Mouse (Mus musculus) lung, postnatal 0 days (tissue): ENCODE measurements at regions not wholly inside any gene's neighbourhood (a gene's known extent, or its start where the extent isn't known, plus 50 kb on each side); places are given as distances from the start of the nearest gene placed in this dataset.
"Not testable (repeated sequence)": the region's sequence is repeated elsewhere in the genome, so short reads cannot be mapped to it uniquely, and the experiment has no call there.

ENCODE experiments used
- ATAC-seq: fragments of 200-750 bp; cut with Nextera tagmentation; 2 replicates; pipeline ENCODE4 v1.8.0; 2017; ENCODE audit warnings: moderate library complexity
- DNase-seq: peaks from one replicate; pipeline ENCODE4 v3.0.0-alpha.2; 2016; ENCODE audit warnings: low spot score
- H3K27ac ChIP-seq: fragments of 300-500 bp; sonication (generic); 2 replicates; pipeline ENCODE4 v1.5.1; 2014; ENCODE audit warnings: antibody characterized with exemption, mild to moderate bottlenecking, low read length, mixed read lengths
- H3K27me3 ChIP-seq: fragments of 300-500 bp; sonication (generic); replicated peaks from 2 replicates; pipeline ENCODE4 v1.6.1; 2014; ENCODE audit warnings: low read length, mixed read lengths; ENCODE audit not compliant: insufficient read depth
- H3K36me3 ChIP-seq: fragments of 300-500 bp; sonication (generic); 2 replicates; pipeline ENCODE4 v1.6.1; 2014; ENCODE audit warnings: low read length, mixed read lengths; ENCODE audit not compliant: insufficient read depth
- H3K4me1 ChIP-seq: fragments of 300-500 bp; sonication (generic); 2 replicates; pipeline ENCODE4 v1.6.1; 2014; ENCODE audit warnings: antibody characterized with exemption, low read depth, low read length, mixed read lengths; ENCODE audit not compliant: insufficient read depth
- H3K4me2 ChIP-seq: fragments of 300-500 bp; sonication (generic); replicated peaks from 2 replicates; pipeline ENCODE4 v1.6.1; 2014; ENCODE audit warnings: low read depth, mild to moderate bottlenecking, low read length, moderate library complexity, mixed read lengths
- H3K4me3 ChIP-seq: fragments of 300-500 bp; sonication (generic); 2 replicates; pipeline ENCODE4 v1.5.1; 2014; ENCODE audit warnings: low read depth, low read length
- H3K9ac ChIP-seq: fragments of 300-500 bp; sonication (generic); replicated peaks from 2 replicates; pipeline ENCODE4 v1.6.1; 2014; ENCODE audit warnings: low read depth, mild to moderate bottlenecking
- H3K9me3 ChIP-seq: fragments of 300-500 bp; sonication (generic); 2 replicates; pipeline ENCODE4 v1.6.1; 2016; ENCODE audit warnings: low read length, mixed read lengths
- CTCF ChIP-seq: IDR thresholded peaks from 2 replicates; pipeline ENCODE4 v1.5.1; 2016; ENCODE audit warnings: antibody characterized with exemption, mild to moderate bottlenecking
- EP300 ChIP-seq: IDR thresholded peaks from 2 replicates; pipeline ENCODE4 v1.6.1; 2016; ENCODE audit warnings: antibody characterized with exemption, mild to moderate bottlenecking, control low read depth
- WGBS: fragments of 180-500 bp; shearing (Covaris S2); extraction: QIAGEN DNeasy Blood & Tissue Kit; methylation state at CpG from one replicate; pipeline ENCODE4 v1.1.7; 2014; 5-methylcytosine and 5-hydroxymethylcytosine counted together

DNA sequence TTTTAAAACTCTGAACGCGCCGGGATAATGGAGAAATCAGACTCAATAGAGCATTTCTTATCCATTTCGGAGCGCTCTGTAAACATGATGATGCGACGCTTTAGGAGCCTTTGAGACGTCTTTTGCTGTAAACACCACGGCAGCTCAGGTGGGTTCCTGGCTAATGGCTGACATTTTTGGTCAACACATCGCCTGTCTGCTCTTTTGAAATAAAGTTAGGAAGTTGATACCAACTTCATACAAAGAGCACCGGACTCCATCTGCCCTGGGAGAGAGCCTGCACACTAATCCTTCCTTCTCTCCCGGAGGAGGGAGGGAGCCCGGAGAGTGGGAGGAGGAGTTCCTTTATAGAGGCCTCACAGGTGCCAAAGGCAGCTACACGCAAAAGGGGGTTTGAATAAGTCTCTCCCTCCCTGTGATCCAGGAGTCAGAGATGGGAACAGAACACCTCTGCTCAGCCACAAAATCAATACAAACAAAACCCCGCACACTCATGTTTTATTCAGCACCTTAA is 63.8 kb upstream of the Srsf6 start:
- 5% methylated on average over 15 of the region's 15 CpGs for WGBS
- Histone ChIP-seq H3K27me3 (no peaks in the 10 kb centered on the region), H3K9ac (no peak overlapping the region), H3K9me3 (no peaks in the 10 kb centered on the region), H3K4me1 (no peaks in the 10 kb centered on the region), H3K4me2 (no peak overlapping the region), H3K27ac (no peak overlapping the region), H3K4me3 (no peak overlapping the region), H3K36me3 (no peaks in the 10 kb centered on the region)
- ATAC-seq (no peak), DNase-seq (no peak)
- TF ChIP-seq CTCF = no peak
- TF ChIP-seq EP300 = no peak

DNA sequence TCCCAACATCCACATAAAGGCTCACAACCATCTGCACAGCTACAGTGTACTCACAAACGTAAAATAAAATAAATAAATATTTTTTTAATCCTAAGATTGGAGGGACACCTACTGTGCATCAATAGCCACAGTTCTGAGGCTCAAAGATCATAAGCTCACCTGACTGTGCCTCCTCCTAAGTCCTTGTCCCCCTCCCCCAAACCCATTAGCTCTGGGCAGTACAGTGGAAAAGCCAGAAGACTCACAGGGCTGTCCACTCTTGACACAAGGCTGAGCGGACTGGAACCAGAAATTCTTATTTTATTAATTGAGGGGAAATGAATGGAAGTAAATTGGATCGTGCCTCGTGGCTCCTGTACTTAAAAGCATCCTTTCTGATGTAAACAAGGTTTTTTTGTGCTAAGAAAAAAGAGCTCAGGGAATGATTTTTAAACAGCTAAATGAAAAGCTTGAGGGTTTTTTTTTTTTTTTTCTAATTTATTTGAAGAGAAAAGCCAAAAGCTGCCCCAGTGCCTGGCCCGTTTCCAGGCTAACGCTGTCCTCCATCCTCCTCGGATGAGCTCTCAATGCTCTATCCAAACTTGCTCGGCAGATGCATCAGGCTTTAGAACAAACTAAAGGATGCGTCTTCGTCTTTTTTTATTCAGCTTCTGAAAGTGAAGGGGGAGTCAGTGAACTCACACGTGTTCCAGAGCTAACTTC is 64.6 kb upstream of the Srsf6 start:
- no peaks in the 10 kb centered on the region for H3K36me3 ChIP-seq
- H3K27ac ChIP-seq = no peak overlapping the region
- H3K4me2 ChIP-seq = no peak overlapping the region

DNA sequence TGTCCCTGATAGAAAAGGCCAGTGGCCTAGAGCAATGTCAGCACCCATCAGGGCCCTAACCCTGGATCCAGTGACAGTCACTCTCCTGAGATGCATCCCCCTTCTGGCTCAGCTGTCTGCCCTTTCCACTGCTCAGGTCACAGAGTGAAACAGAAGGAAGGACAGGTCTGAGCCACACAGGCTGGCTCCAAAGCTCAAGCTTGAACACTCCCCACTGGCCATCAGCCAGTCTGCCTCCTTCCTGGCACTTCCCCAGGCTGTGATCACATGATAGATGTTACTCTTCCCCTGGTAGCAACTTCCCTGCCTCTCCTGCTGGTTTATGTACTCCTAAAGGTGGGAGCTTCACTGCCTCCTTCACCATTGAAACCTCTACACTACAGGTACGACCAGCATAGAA is 66.8 kb upstream of the Srsf6 start:
- Histone ChIP-seq H3K4me3 (no peak overlapping the region), H3K27me3 (no peaks in the 10 kb centered on the region), H3K4me1 (no peaks in the 10 kb centered on the region), H3K27ac (no peak overlapping the region), H3K4me2 (no peak overlapping the region), H3K9ac (no peak overlapping the region), H3K36me3 (no peaks in the 10 kb centered on the region), H3K9me3 (no peaks in the 10 kb centered on the region)
- DNase-seq = no peak
- WGBS = 33% methylated on average over 1 of the region's 1 CpGs
- ATAC-seq = no peak
- TF ChIP-seq EP300 = no peak
- TF ChIP-seq CTCF = no peak

More for the DNA sequence above, 64.6 kb upstream of the Srsf6 start:
- Histone ChIP-seq H3K9ac (no peak overlapping the region), H3K27me3 (no peaks in the 10 kb centered on the region), H3K9me3 (no peaks in the 10 kb centered on the region), H3K4me1 (no peaks in the 10 kb centered on the region), H3K4me3 (no peak overlapping the region)
- no peak for DNase-seq
- WGBS = 12% methylated on average over 11 of the region's 11 CpGs
- no peak for ATAC-seq
- TF ChIP-seq EP300 (no peak), CTCF (no peak)

DNA sequence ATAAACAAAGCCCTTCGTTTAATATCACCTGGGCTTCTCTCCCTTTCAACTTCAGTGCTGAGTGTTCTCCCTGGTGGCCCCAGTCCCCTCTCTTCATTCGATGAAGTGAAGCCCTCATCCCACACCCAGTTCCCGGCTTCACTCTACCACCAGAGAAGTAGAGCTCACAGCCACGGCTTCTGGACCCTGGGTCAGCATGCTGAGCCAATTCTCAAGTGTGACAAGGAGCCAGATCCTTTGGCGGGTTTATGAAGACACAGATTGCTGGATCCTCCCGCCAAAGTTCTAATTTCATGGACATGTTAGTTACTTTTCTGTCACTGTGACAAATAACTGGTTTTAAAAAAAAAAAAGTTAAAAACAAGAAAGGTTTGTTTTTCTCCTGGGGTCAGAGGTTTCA is 76.7 kb upstream of the Srsf6 start:
- H3K4me3 ChIP-seq = no peak overlapping the region
- no peak for DNase-seq
- TF ChIP-seq EP300 = no peak
- no peak for TF ChIP-seq CTCF
- no peak overlapping the region for H3K4me2 ChIP-seq
- H3K36me3 ChIP-seq = no peaks in the 10 kb centered on the region
- H3K9me3 ChIP-seq = no peaks in the 10 kb centered on the region
- H3K9ac ChIP-seq = no peak overlapping the region
- no peak overlapping the region for H3K27ac ChIP-seq
- WGBS = 60% methylated on average over 6 of the region's 6 CpGs
- no peaks in the 10 kb centered on the region for H3K27me3 ChIP-seq
- ATAC-seq = no peak
- H3K4me1 ChIP-seq = no peaks in the 10 kb centered on the region

DNA sequence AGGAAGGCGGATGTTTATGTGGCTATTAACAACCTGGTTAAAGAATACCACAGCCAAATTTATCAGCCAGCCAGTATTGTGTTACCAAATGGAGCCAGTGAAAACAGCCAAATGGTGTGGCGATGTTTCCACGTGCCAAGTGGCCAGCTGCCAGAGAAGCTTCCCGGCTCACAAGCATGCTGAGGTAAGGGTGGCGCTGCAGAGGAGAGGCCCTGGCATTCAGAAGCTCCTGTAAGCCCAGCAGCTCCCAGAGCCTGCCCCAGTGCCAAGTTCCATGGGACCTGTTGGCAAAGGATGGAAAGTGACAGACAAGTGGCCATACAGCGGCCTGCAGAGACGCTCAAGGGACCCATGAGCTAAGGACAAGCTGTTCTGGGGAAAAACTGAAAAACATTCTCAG is 77.8 kb upstream of the Srsf6 start:
- Histone ChIP-seq H3K9me3 (no peaks in the 10 kb centered on the region), H3K27ac (no peak overlapping the region), H3K36me3 (no peaks in the 10 kb centered on the region), H3K4me2 (no peak overlapping the region), H3K27me3 (no peaks in the 10 kb centered on the region), H3K4me1 (no peaks in the 10 kb centered on the region), H3K9ac (no peak overlapping the region), H3K4me3 (no peak overlapping the region)
- ATAC-seq (no peak), DNase-seq (no peak)
- no peak for TF ChIP-seq CTCF
- TF ChIP-seq EP300 = no peak
- whole genome bisulfite sequencing = 69% methylated on average over 7 of the region's 7 CpGs

DNA sequence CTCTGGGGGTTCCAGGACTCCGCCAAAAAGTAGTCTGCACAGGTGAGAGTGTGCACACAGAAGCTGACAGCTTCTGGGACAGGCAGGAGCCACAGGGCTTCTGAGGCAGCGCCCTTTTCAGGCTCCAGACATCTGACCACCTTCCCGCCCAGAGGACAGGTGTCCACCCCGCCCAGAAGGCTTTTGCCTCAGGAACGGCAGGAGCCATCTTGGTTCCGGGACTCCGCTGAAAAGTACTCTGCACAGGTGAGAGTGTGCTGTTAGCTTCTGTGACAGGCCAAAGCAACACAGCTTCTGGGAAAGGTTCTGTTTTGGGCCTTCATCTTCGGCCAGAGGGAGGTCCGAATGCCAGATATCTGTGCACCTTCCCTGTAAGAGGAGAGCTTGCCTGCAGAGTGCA is 89.6 kb upstream of the Srsf6 start:
- H3K4me2 ChIP-seq, H3K4me3 ChIP-seq, H3K9me3 ChIP-seq, H3K9ac ChIP-seq, H3K4me1 ChIP-seq, H3K27ac ChIP-seq, H3K27me3 ChIP-seq, H3K36me3 ChIP-seq, ATAC-seq, DNase-seq: not testable (repeated sequence)
- WGBS = 88% methylated on average over 9 of the region's 9 CpGs

DNA sequence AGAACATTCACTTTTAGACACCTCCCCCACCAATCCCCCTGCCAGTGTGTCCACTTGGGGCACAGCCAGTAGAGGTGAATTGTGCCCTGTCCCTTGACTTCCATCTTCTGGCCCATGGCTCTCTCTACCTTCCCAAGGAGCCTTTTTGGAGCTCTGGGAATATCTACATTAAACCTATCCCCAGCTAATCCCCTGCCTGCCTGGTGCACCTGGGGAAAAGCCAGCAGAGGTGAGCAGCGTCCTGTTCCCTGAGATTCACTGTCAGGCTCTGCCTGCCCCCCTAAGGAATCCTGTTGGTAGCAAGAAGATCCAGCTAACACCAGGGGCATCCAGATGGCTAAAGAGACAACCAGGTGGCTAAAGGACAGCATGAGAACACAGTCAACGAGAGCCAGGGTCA is 93.6 kb upstream of the Srsf6 start:
- ATAC-seq (no peak), DNase-seq (no peak)
- H3K27me3 ChIP-seq = no peaks in the 10 kb centered on the region
- H3K27ac ChIP-seq = no peak overlapping the region
- no peaks in the 10 kb centered on the region for H3K36me3 ChIP-seq
- H3K4me1 ChIP-seq = no peaks in the 10 kb centered on the region
- no peaks in the 10 kb centered on the region for H3K9me3 ChIP-seq
- no peak overlapping the region for H3K4me3 ChIP-seq
- 34% methylated on average over 2 of the region's 2 CpGs for WGBS
- TF ChIP-seq EP300 (no peak), CTCF (no peak)
- no peak overlapping the region for H3K9ac ChIP-seq
- H3K4me2 ChIP-seq = no peak overlapping the region
